Mouse (Mus musculus): ENCODE data around the gene Ubxn11. TPM values are rescaled to one million over a fixed set of nuclear protein-coding genes. Genes with fewer than 3 reads are reported as not detected.
"Not testable (repeated sequence)": the region's sequence is repeated elsewhere in the genome, so short reads cannot be mapped to it uniquely, and the experiment has no call there.

Ubxn11 gene
- polyA plus RNA-seq, 1 experiment from 2014 or later = 9.0 TPM

DNA sequence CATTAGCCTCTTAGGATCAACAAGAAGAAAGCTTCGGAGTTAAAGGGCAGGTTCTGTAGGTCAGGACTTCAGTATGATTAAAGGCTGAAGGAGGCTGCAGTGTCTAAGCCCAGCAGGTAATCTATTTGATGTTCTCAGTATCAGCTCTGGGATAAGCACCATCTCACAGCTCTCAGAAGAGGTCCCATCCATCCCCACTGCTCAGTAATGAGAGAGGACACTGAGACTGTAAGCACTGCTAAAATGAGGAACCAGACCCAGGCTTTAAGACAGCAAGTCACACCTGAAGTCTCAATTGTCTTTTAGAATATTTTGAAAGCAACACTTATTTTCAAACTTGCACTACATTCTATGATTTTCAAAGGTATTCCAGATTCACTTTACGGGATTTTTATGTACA is 55.2 kb downstream of the Ubxn11 start:
- DNase-seq (ENCODE audit: low spot score) = no peak
- ATAC-seq = no peak
- Histone ChIP-seq H3K4me1 (ENCODE audit: control insufficient read depth, insufficient read depth, low read length) (no peaks in the 10 kb centered on the region), H3K27ac (ENCODE audit: low read depth, low read length) (no peak overlapping the region), H3K36me3 (ENCODE audit: control insufficient read depth, insufficient read depth, low read length) (peaks cover 7% of the 10 kb centered on the region; the same call in 1 of the 2 replicates), H3K27me3 (replicated peaks; ENCODE audit: control insufficient read depth, insufficient read depth, low read length) (no peaks in the 10 kb centered on the region), H3K4me3 (ENCODE audit: low read depth, low read length) (no peak overlapping the region), H3K4me2 (ENCODE audit: low read length) (no peak overlapping the region), H3K9me3 (replicated peaks; ENCODE audit: control insufficient read depth, low read length) (no peaks in the 10 kb centered on the region), H3K9ac (ENCODE audit: low read length) (no peak overlapping the region)
- 77% methylated on average over 2 of the region's 2 CpGs for WGBS

DNA sequence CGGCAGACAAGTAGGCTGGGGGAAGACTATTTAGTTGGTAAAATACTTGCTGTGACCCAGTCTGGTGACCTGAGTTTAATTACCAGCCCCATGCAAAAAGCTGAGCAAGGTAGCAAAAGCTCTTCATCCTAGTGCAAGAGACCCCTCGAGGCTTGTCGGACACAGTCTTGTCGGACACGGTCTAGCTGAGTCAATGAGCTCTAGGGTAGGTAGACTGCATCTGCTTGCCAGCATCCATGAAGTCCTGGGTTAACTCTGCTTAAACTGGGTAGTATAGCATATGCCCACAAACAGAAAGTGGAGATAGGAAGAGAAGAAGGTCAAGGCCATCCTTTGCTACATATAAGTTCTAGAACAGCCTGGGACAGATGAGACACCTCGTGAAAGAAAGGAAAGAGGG is 56.4 kb downstream of the Ubxn11 start:
- Histone ChIP-seq H3K4me2 (ENCODE audit: low read length) (no peak overlapping the region), H3K36me3 (ENCODE audit: control insufficient read depth, insufficient read depth, low read length) (peaks cover 5% of the 10 kb centered on the region; the same call in 1 of the 2 replicates), H3K4me3 (ENCODE audit: low read depth, low read length) (no peak overlapping the region), H3K9me3 (replicated peaks; ENCODE audit: control insufficient read depth, low read length) (no peaks in the 10 kb centered on the region), H3K27me3 (replicated peaks; ENCODE audit: control insufficient read depth, insufficient read depth, low read length) (no peaks in the 10 kb centered on the region), H3K27ac (ENCODE audit: low read depth, low read length) (no peak overlapping the region), H3K4me1 (ENCODE audit: control insufficient read depth, insufficient read depth, low read length) (no peaks in the 10 kb centered on the region), H3K9ac (ENCODE audit: low read length) (no peak overlapping the region)
- WGBS = 90% methylated on average over 6 of the region's 6 CpGs
- ATAC-seq (no peak), DNase-seq (ENCODE audit: low spot score) (no peak)

DNA sequence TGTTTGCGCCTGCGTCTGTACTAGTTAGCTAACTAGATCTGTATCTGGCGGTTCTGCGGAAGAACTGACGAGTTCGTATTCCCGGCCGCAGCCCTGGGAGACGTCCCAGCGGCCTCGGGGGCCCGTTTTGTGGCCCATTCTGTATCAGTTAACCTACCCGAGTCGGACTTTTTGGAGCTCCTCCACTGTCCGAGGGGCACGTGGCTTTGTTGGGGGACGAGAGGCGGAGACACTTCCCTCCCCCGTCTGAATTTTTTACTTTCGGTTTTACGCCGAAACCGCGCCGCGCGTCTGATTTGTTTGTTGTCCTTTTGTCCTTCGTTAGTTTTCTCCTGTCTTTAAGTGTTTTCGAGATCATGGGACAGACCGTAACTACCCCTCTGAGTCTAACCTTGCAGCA is 57.7 kb downstream of the Ubxn11 start:
- not testable (repeated sequence) for H3K9me3 ChIP-seq (replicated peaks; ENCODE audit: control insufficient read depth, low read length); H3K4me1 ChIP-seq (ENCODE audit: control insufficient read depth, insufficient read depth, low read length); ATAC-seq; H3K36me3 ChIP-seq (ENCODE audit: control insufficient read depth, insufficient read depth, low read length); H3K27ac ChIP-seq (ENCODE audit: low read depth, low read length); H3K27me3 ChIP-seq (replicated peaks; ENCODE audit: control insufficient read depth, insufficient read depth, low read length)
- Histone ChIP-seq H3K4me2 (ENCODE audit: low read length) (peak overlapping the region; percentile 49), H3K9ac (ENCODE audit: low read length) (peak overlapping the region; percentile 45; the same call in 1 of the 2 replicates), H3K4me3 (ENCODE audit: low read depth, low read length) (peak overlapping the region; percentile 40)
- peak; percentile 40 for DNase-seq (ENCODE audit: low spot score)
- WGBS = 8% methylated on average over 27 of the region's 30 CpGs

DNA sequence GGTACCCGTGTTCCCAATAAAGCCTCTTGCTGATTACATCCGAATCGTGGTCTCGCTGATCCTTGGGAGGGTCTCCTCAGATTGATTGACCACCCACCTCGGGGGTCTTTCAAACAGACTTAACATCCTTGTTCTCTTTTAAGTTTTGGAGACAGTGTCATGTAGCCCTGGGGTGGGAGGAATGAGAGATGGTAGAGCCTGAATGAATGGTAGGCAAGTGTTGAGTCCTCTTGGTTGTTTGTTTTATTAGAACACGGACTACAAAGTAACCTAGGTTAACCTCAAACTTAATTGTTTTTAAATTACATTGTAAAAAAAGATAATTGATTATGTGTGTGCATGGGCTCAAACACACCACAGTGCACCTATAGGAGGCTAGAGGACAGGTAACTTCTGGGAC is 62.2 kb downstream of the Ubxn11 start:
- H3K27ac ChIP-seq (ENCODE audit: low read depth, low read length) = no peak overlapping the region
- no peaks in the 10 kb centered on the region for H3K27me3 ChIP-seq (replicated peaks; ENCODE audit: control insufficient read depth, insufficient read depth, low read length)
- H3K4me2 ChIP-seq (ENCODE audit: low read length) = no peak overlapping the region
- H3K9me3 ChIP-seq (replicated peaks; ENCODE audit: control insufficient read depth, low read length) = no peaks in the 10 kb centered on the region
- no peak overlapping the region for H3K4me3 ChIP-seq (ENCODE audit: low read depth, low read length)
- no peak for DNase-seq (ENCODE audit: low spot score)
- no peak overlapping the region for H3K9ac ChIP-seq (ENCODE audit: low read length)
- 93% methylated on average over 5 of the region's 6 CpGs for WGBS
- H3K36me3 ChIP-seq (ENCODE audit: control insufficient read depth, insufficient read depth, low read length) = 0 out of 2 replicates have a peak, but pooled peaks cover 11% of the 10 kb centered on the region
- no peak for ATAC-seq
- no peaks in the 10 kb centered on the region for H3K4me1 ChIP-seq (ENCODE audit: control insufficient read depth, insufficient read depth, low read length)

DNA sequence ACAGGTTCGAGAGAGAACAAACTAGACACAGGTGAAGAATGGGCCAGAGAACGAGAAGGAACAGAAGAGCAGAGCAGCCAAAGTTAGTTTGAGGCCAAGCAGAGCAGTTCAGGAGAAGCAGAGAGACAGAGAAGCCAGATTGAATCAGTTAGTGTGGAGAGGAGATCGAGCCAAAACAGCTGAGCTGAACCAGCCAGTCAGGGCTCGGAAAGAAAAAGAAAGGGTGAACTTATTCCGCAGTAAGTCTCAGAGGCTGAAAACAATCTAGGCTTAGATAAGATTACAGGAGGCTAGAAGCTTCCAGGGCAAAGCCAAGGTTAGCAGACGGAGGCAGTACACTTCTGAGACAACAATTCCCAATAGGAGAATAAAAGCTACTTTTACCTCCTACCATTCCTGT is 62.7 kb downstream of the Ubxn11 start:
- Histone ChIP-seq H3K27me3 (replicated peaks; ENCODE audit: control insufficient read depth, insufficient read depth, low read length) (no peaks in the 10 kb centered on the region), H3K9ac (ENCODE audit: low read length) (no peak overlapping the region), H3K4me3 (ENCODE audit: low read depth, low read length) (no peak overlapping the region), H3K27ac (ENCODE audit: low read depth, low read length) (no peak overlapping the region), H3K4me1 (ENCODE audit: control insufficient read depth, insufficient read depth, low read length) (no peaks in the 10 kb centered on the region), H3K9me3 (replicated peaks; ENCODE audit: control insufficient read depth, low read length) (no peaks in the 10 kb centered on the region), H3K36me3 (ENCODE audit: control insufficient read depth, insufficient read depth, low read length) (0 out of 2 replicates have a peak, but pooled peaks cover 11% of the 10 kb centered on the region), H3K4me2 (ENCODE audit: low read length) (no peak overlapping the region)
- ATAC-seq (no peak), DNase-seq (ENCODE audit: low spot score) (no peak)
- WGBS = 87% methylated on average over 6 of the region's 6 CpGs

DNA sequence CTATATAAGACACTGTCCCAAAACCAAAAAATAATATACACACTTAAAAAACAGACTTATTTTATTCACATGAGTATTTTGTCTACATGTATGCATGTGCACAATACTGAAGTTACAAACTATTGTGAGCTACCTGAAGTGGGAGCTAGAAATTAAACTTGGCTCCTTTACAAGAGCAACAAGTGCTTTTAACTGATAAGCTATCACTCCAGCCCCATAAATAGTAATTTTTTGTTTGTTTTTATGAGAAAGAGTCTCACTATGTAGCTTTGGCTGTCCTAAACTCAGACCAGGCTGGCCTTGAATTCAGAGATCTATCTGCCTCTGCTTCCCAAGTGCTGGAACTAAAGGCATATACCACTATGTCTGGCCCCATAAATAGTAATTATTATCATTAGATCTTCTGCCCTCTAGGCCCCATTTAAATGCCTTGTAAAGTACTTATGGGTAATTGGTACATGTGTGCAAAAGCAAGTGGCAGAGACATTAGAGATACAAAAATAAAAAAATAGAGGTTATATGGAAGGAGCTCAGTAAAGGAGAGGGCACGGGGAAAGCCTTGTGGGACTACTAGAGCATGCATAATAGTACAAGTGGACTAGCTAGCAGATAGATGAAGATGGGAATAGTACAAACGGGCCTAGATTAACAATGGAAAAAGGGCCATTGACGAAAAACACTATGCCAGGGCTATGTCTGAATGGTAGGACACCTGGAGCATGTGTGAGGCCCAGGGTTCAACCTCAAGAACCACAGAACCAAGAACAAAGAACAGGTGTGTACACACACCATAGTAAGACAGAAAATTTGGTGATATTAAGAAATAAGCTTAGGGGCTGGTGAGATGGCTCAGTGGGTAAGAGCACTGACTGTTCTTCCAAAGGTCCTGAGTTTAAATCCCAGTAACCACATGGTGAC is 63.4 kb downstream of the Ubxn11 start:
- no peak overlapping the region for H3K4me3 ChIP-seq (ENCODE audit: low read depth, low read length)
- no peak overlapping the region for H3K4me2 ChIP-seq (ENCODE audit: low read length)
- no peaks in the 10 kb centered on the region for H3K27me3 ChIP-seq (replicated peaks; ENCODE audit: control insufficient read depth, insufficient read depth, low read length)
- DNase-seq (ENCODE audit: low spot score) (no peak), ATAC-seq (no peak)
- H3K9ac ChIP-seq (ENCODE audit: low read length) = no peak overlapping the region
- 89% methylated on average over 3 of the region's 3 CpGs for WGBS
- no peaks in the 10 kb centered on the region for H3K9me3 ChIP-seq (replicated peaks; ENCODE audit: control insufficient read depth, low read length)
- no peak overlapping the region for H3K27ac ChIP-seq (ENCODE audit: low read depth, low read length)
- H3K36me3 ChIP-seq (ENCODE audit: control insufficient read depth, insufficient read depth, low read length) = 0 out of 2 replicates have a peak, but pooled peaks cover 11% of the 10 kb centered on the region
- H3K4me1 ChIP-seq (ENCODE audit: control insufficient read depth, insufficient read depth, low read length) = no peaks in the 10 kb centered on the region

DNA sequence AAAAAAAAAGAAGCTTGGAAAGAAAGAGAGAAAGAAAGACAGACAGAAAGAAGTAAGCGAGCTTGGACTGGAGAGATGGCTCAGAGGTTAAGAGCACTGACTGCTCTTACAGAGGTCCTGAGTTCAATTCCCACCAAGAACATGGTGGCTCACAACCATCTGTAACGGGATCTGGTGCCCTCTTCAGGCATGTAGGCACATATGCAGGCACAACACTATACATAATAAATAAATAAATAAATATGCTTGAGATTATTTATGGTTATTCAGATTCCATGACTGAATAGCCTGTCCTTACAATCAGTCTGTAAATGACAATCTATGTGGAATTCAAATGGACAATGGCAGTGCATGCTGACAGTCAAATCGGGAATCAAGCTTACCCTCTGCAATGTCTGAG is 64.5 kb downstream of the Ubxn11 start:
- H3K4me3 ChIP-seq (ENCODE audit: low read depth, low read length) = no peak overlapping the region
- H3K4me1 ChIP-seq (ENCODE audit: control insufficient read depth, insufficient read depth, low read length) = no peaks in the 10 kb centered on the region
- ATAC-seq (no peak), DNase-seq (ENCODE audit: low spot score) (no peak)
- no peaks in the 10 kb centered on the region for H3K27me3 ChIP-seq (replicated peaks; ENCODE audit: control insufficient read depth, insufficient read depth, low read length)
- H3K36me3 ChIP-seq (ENCODE audit: control insufficient read depth, insufficient read depth, low read length) = 0 out of 2 replicates have a peak, but pooled peaks cover 11% of the 10 kb centered on the region
- H3K9me3 ChIP-seq (replicated peaks; ENCODE audit: control insufficient read depth, low read length) = no peaks in the 10 kb centered on the region
- H3K4me2 ChIP-seq (ENCODE audit: low read length) = no peak overlapping the region
- WGBS = 96% methylated on average over 3 of the region's 3 CpGs
- no peak overlapping the region for H3K9ac ChIP-seq (ENCODE audit: low read length)
- H3K27ac ChIP-seq (ENCODE audit: low read depth, low read length) = no peak overlapping the region

DNA sequence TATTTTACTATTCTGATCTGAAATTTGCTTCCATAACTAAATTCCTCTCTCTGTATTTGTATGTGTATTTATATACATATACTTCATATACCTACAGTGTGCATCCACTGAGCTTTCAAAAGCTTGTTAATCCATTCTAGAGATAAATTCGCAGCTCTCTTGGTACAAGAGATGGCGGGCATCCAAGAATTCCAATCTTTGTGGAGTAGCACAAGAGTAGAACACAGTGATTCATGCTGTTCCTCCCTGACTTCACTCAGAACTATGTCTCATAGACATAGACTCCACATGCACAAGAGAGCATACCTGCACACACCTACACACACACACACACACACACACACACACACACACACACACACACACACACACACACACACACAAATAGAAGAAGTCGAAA is 70.0 kb downstream of the Ubxn11 start:
- Histone ChIP-seq H3K27me3 (replicated peaks; ENCODE audit: control insufficient read depth, insufficient read depth, low read length) (no peaks in the 10 kb centered on the region), H3K36me3 (ENCODE audit: control insufficient read depth, insufficient read depth, low read length) (no peaks in the 10 kb centered on the region), H3K4me2 (ENCODE audit: low read length) (no peak overlapping the region), H3K4me1 (ENCODE audit: control insufficient read depth, insufficient read depth, low read length) (no peaks in the 10 kb centered on the region), H3K27ac (ENCODE audit: low read depth, low read length) (no peak overlapping the region), H3K9me3 (replicated peaks; ENCODE audit: control insufficient read depth, low read length) (no peaks in the 10 kb centered on the region), H3K9ac (ENCODE audit: low read length) (no peak overlapping the region), H3K4me3 (ENCODE audit: low read depth, low read length) (no peak overlapping the region)
- WGBS = 75% methylated on average over 3 of the region's 3 CpGs
- peak; percentile 26 for DNase-seq (ENCODE audit: low spot score)
- no peak for ATAC-seq

Data from forebrain, embryonic 14.5 days (tissue).